Mouse (Mus musculus): ENCODE data around the gene Olfr1411.

The Olfr1411 gene

GRCm38 (mm10) chr1:92594111-92594510 is at the start of gene Olfr1411:
Gene Olfr1411 (plus strand): TSS chr1:92594411.
- no peak for DNase-seq (ENCODE audit: low read depth, low spot score)

DNA sequence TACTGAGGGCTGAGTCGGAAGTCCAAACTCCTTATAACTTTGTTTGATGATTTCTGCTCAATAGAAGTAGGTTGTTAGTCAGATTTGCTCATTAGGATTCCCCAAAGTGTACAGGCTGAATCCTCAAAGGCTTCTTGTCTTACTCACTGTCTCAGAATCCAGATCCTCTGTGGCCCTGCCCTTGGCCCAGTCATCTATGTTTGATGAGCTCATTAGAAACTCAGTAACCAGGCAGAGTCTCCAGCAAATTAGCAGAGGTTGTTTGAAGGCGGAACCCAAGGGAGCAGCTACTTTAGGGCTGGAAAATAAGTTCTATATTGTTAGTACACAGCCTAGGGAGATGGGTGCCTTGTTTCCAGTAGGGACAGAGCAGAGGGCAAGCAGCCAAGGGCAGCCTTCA is 48.3 kb upstream of the Olfr1411 start:
- no peak for DNase-seq (ENCODE audit: low read depth, low spot score)

DNA sequence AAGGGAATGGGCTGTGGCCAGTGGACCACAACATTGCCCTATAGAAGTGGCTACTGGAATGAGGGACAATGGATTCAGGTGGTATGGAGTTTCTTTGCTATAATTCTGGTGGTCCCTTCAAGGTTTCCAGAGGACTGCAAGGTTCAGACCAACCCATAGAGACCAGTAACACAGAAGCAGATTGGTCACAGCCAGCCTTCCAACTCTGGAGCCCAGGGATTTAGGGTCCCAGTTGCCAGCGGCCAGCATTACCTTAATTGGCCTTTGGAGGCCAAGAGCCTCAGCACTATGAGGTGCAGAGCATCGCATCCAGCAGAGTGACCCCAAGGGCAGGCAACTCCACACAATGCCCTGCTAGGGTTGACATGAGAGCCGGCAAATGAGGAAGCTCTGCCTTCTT is 23.2 kb upstream of the Olfr1411 start, which contains the start of gene Olfr1413:
TSS of gene Olfr1413 (plus strand) at position 301 of the 400 bp plus-strand sequence.
- DNase-seq (ENCODE audit: low read depth, low spot score), result no peak

- no peak for DNase-seq (ENCODE audit: low read depth, low spot score)
Measured at GRCm38 (mm10) chr1:92585479-92585878, 8.7 kb upstream of the Olfr1411 start, which contains the start of gene Olfr1412. Gene Olfr1412 (plus strand): TSS chr1:92585779.

DNA sequence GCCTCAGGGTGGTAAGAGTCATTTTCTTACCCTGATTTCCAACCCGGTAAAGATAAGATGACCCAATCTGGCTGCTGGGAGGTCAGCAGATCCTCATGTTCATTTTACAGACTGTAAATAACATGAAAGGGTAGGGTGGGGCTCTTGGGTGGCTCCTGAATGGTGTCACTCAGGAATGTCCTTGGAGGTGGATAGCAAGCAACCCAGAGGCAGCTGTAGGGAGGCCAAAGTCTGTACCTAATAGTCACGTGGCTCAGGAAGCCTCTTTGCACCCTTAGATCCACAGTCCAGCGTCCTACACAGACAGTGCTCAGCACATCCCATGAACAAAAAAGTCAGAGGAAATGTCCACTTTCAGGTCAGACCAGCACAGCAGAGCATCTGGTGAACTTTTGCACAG is 1.8 kb downstream of the Olfr1411 start:
- DNase-seq (ENCODE audit: low read depth, low spot score), result no peak

DNA sequence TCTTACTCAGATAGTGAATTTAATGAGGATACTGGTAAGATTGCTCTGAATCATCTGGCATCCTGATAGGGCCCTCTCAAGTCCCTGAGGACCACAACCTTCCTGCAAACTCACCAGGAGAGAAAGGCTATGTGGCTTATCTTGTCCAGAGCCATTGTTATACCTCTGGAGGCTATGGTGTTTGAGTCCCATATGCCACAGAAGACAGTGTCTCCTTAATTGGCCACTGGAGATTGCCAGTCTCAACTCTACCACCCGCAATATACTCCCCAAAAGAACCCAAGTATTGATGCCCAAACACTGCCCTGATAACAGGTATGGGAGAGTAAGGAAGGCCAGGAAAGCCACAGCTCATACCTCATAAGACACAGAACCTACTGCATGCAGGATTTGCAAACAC is 11.3 kb downstream of the Olfr1411 start, which contains the start of gene Olfr1410:
TSS of gene Olfr1410 (plus strand) at position 301 of the 400 bp plus-strand sequence.
- no peak for DNase-seq (ENCODE audit: low read depth, low spot score)

DNA sequence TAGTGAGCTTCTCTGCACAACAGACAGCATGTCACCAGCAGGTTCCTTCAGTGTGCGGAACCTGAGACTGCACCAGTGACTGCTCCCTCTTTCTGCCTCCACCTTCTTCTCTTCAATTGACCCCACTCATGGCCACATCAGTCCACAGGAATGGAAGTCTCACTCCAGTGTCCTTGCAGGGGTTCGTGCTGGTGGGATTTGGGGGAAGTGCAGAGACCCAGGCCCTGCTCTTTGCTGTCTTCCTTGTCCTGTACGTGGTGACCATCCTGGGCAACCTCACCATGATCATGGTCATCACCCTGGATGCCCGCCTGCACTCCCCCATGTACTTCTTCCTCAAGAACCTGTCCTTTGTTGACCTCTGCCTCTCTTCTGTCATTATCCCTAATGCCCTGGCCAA is 13.5 kb downstream of the Olfr1411 start:
- DNase-seq (ENCODE audit: low read depth, low spot score), result no peak

GRCm38 (mm10) chr1:92611008-92611407 is 16.8 kb downstream of the Olfr1411 start:
- no peak for DNase-seq (ENCODE audit: low read depth, low spot score)

- DNase-seq (ENCODE audit: low read depth, low spot score), result no peak
Measured at GRCm38 (mm10) chr1:92613175-92613574, 19.0 kb downstream of the Olfr1411 start.

DNA sequence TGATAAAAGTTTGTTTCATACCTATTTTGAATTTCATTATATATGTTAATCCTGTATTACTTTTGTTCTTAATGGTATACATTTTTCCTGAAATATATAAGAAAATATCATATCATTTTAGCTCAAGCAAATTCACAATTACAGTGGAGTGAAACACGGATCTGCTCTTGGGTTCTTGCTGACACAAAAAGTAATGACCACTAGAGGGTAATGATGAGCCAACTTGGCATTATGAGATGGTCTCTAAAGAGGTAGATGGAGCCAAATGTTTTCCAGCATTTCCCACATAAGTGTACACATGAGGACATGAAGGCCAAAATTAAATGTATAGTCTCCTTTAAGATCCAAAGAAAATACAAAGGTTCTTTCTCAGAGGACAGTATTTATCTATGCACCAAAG is 20.3 kb downstream of the Olfr1411 start:
- DNase-seq (ENCODE audit: low read depth, low spot score), result no peak

- no peak for DNase-seq (ENCODE audit: low read depth, low spot score)
Measured at GRCm38 (mm10) chr1:92616046-92616445, 21.8 kb downstream of the Olfr1411 start.

- no peak for DNase-seq (ENCODE audit: low read depth, low spot score)
Measured at GRCm38 (mm10) chr1:92617488-92617887, 23.3 kb downstream of the Olfr1411 start, which contains the start of gene Olfr12. Gene Olfr12 (plus strand): TSS chr1:92617788.

GRCm38 (mm10) chr1:92618360-92618759 is 24.1 kb downstream of the Olfr1411 start:
- DNase-seq (ENCODE audit: low read depth, low spot score), result no peak

DNA sequence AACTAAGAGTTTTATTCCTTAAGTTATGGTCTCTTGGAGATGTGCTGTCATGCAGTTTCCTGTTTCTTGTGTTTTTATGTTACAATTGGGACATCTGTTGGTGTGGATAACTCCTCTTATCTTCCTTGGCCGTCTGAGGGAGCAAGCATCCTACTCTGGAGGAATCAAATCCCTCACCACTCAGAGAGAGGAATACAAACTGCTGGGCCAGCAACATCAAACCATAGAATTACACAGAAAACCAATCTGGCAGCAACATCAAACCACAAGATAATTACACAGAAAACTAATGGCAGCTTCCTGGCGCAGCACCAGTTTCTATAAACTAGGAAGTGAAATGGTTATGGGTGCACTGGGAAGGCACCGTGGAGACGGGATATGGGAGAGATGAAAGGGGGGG is 34.0 kb downstream of the Olfr1411 start:
- DNase-seq (ENCODE audit: low read depth, low spot score), result no peak

DNA sequence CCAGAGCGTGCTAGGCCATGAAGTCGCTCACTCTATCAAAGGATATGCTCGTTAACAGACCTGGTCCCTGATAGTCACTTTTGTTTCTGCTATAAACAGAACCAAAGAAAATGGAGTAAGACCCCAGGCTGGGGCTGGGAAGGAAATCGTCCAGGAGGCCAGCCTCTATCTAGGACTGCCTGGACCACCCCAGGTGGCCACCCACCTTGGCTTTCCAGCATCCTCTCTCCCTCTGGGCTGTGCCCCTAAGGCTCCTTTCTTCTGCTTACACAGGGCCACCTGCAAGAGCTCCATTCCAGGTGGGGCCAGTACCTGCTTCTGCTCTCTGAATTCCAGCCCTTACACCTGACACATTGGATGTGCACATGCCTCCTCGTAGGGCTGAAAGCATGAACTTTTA is 38.0 kb downstream of the Olfr1411 start:
- no peak for DNase-seq (ENCODE audit: low read depth, low spot score)

DNA sequence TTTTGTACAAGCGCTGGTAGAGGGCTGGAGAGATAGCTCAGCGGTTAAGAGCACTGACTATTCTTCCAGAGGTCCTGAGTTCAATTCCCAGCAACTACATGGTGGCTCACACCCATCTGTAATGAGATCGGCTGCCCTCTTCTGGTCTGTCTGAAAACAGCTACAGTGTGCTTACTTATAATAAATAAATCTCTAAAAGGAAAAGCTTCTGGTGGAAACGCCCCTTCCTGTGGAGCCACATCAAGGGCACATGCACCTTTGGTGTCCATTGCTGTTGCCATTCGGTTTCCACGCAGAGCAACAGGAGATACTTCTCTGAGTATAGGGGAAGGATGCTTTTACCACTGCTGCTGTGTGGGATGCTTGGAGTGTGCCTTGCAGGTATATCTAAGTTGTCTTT is 38.7 kb downstream of the Olfr1411 start:
- DNase-seq (ENCODE audit: low read depth, low spot score), result no peak

DNA sequence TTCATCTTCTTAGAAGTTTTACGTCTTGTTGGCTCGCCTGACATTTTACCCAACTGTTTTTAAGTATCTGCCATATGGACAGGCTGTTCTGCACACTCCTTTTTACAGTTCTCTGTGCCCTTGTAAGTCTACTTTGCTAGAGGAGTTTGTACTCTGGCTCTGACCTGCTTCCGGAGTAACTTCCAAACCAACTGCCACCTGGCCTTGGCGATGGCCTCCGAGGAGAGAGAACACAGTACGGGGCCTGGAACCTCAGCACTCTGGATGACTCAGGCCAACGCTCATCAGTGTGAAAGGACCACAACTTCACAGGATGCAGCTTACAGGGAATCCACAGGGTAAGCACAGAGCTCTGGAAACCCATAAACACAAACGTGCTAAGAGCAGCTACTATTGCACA is 39.5 kb downstream of the Olfr1411 start:
- DNase-seq (ENCODE audit: low read depth, low spot score), result no peak

GRCm38 (mm10) chr1:92634569-92634968 is 40.4 kb downstream of the Olfr1411 start:
- no peak for DNase-seq (ENCODE audit: low read depth, low spot score)

- no peak for DNase-seq (ENCODE audit: low read depth, low spot score)
Measured at GRCm38 (mm10) chr1:92634976-92635599, 40.9 kb downstream of the Olfr1411 start.

DNA sequence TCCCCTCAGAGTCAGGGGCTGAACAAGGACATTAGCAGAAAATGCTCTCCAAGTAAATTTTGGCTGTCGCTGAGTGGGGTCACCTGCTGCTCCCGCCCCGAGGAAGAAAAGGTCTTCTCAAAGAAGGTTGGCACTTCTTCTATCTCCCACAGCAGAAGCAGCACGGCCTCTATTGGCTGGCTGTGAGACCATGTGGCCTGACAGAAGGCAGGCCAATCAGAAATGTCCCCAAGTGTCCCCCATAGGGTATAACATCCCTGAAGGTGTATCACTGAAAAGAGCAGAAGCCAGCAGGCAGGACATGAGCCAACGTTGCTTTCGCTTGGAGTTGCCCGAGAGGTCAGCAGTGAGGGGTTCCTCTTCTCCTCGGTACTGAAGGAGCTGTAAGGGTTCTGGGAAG is 41.8 kb downstream of the Olfr1411 start:
- DNase-seq (ENCODE audit: low read depth, low spot score), result no peak

DNA sequence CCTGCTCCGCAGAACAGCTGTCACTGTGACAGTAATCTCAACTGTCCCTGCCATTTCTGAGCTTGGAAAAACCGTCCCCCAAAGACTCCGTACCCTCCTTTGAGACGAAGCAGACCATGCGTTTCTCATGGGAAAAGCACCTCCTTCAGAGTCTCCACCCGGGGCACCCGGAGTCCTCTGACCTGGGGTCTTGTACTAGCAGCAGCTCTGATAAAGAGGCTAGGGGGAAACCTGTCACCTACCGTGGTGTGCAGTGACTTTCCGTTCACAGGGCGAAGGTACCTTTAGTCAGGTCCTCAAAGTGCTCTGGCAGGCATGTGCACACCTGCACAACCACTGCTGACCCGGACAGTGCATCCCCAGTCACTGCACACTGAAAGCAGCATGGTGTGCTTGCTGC is 42.5 kb downstream of the Olfr1411 start:
- DNase-seq (ENCODE audit: low read depth, low spot score), result no peak

GRCm38 (mm10) chr1:92637501-92638172 is 43.4 kb downstream of the Olfr1411 start:
- DNase-seq (ENCODE audit: low read depth, low spot score), result no peak

- DNase-seq (ENCODE audit: low read depth, low spot score), result no peak
Measured at GRCm38 (mm10) chr1:92638181-92638580, 44.0 kb downstream of the Olfr1411 start.
